Mouse (Mus musculus): ENCODE results near the gene Rad9a.

DNA sequence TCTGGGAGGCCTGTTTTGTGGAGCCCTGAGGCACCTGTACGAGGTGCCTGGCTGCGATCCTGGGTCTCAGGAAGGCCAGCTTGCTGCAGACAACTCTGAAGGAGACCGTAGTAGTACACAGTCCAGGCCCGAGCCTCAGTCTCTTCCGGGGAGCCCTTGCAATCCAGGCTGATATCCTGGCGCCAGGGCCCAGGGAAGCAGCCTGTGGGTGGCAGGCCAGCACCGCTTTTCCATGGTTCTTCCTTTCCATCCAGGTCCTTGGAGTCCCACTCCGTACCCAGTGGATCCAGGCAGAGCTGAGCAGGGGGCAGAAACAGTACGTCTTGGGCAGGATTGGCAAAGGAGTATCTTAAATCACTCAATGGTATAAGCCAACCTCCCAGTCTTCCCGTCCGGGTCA is 28.5 kb downstream of the Rad9a start:
- no peak; the same call in 1 of the 2 replicates for TF ChIP-seq CTCF (IDR thresholded peaks at IDR 0.05; ENCODE audit: low read depth)
- TF ChIP-seq EP300 (IDR thresholded peaks at IDR 0.05; ENCODE audit: low read depth), result no peak
